Mouse (Mus musculus): Measurements from ENCODE around the gene D1Pas1. TPM values are rescaled to one million over a fixed set of nuclear protein-coding genes. Genes with fewer than 3 reads are reported as not detected.

The D1Pas1 gene
- polyA plus RNA-seq, 1 experiment from 2014 or later: not detected

DNA sequence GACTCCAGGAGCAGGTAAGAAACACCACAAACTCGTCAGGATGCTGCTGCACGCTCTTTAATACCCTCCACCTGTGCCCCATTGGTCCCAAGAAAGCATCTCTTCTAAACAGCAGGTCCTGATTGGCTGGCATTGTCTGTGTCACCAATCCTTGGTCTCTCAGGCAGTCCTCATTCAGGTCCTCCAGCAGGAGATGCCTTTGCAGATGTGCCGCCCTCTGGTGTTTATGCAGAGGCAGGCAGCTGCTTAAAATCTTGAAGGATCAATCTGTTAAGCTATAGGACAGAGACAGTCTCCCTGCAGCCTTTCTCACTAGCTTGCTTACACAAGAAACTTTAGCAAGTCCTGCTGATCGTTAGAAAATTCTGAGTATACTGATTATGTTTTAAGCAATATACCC is 7.8 kb upstream of the D1Pas1 start:
- no peak for ATAC-seq
- WGBS (ENCODE audit: insufficient replicate concordance): 27% methylated on average over 4 of the region's 4 CpGs
- no peak overlapping the region for H3K4me2 ChIP-seq
- H3K9me3 ChIP-seq (replicated peaks): no peaks in the 10 kb centered on the region
- no peaks in the 10 kb centered on the region for H3K27me3 ChIP-seq (replicated peaks)
- no peak overlapping the region for H3K27ac ChIP-seq
- H3K36me3 ChIP-seq: no peaks in the 10 kb centered on the region
- no peak overlapping the region for H3K9ac ChIP-seq
- H3K4me3 ChIP-seq: no peak overlapping the region
- H3K4me1 ChIP-seq: no peaks in the 10 kb centered on the region

- no peaks in the 10 kb centered on the region for H3K27me3 ChIP-seq (replicated peaks)
- no peaks in the 10 kb centered on the region for H3K36me3 ChIP-seq
- H3K4me3 ChIP-seq: no peak overlapping the region
- ATAC-seq: no peak
- H3K4me2 ChIP-seq: no peak overlapping the region
- no peak overlapping the region for H3K27ac ChIP-seq
- H3K9me3 ChIP-seq (replicated peaks): peaks cover 29% of the 10 kb centered on the region
- H3K9ac ChIP-seq: no peak overlapping the region
- no peaks in the 10 kb centered on the region for H3K4me1 ChIP-seq
- WGBS (ENCODE audit: insufficient replicate concordance): 50% methylated on average over 4 of the region's 4 CpGs
Observed at GRCm38 (mm10) chr1:186964143-186964875, 2.9 kb upstream of the D1Pas1 start.

GRCm38 (mm10) chr1:186967926-186968325 is 710 bp downstream of the D1Pas1 start:
- Histone ChIP-seq H3K9ac (no peak overlapping the region), H3K9me3 (replicated peaks) (peaks cover 30% of the 10 kb centered on the region), H3K4me3 (no peak overlapping the region), H3K27me3 (replicated peaks) (no peaks in the 10 kb centered on the region), H3K27ac (no peak overlapping the region), H3K4me1 (no peaks in the 10 kb centered on the region), H3K4me2 (no peak overlapping the region), H3K36me3 (no peaks in the 10 kb centered on the region)
- no peak for ATAC-seq
- WGBS (ENCODE audit: insufficient replicate concordance): 81% methylated on average over 34 of the region's 34 CpGs

- H3K4me1 ChIP-seq: no peaks in the 10 kb centered on the region
- no peaks in the 10 kb centered on the region for H3K36me3 ChIP-seq
- no peaks in the 10 kb centered on the region for H3K27me3 ChIP-seq (replicated peaks)
- H3K9me3 ChIP-seq (replicated peaks): no peaks in the 10 kb centered on the region
- no peak overlapping the region for H3K4me3 ChIP-seq
- no peak overlapping the region for H3K4me2 ChIP-seq
- ATAC-seq: no peak
- no peak overlapping the region for H3K27ac ChIP-seq
- 39% methylated on average over 4 of the region's 4 CpGs for WGBS (ENCODE audit: insufficient replicate concordance)
- no peak overlapping the region for H3K9ac ChIP-seq
Observed at GRCm38 (mm10) chr1:186976937-186977540, 9.8 kb downstream of the D1Pas1 start.

DNA sequence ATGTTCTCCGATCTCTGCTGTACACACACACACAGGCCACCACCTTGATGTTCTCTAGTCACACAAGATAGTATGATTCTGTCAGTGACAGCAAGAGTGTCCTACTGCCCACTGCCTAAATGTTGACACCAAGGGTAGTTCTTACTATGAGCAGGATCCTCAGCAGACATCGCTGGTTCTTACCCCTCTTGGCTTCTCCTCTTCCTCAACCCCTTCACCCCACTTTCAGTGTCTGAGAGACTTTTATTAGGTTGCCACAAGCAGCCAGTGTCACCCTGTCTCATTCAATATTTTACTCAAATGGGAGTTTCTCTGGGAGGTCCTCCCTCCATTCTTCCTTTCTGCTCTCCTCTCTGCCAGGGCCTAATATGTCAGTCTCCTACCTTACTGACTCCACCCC is 10.6 kb downstream of the D1Pas1 start:
- WGBS (ENCODE audit: insufficient replicate concordance): 63% methylated on average over 2 of the region's 2 CpGs

DNA sequence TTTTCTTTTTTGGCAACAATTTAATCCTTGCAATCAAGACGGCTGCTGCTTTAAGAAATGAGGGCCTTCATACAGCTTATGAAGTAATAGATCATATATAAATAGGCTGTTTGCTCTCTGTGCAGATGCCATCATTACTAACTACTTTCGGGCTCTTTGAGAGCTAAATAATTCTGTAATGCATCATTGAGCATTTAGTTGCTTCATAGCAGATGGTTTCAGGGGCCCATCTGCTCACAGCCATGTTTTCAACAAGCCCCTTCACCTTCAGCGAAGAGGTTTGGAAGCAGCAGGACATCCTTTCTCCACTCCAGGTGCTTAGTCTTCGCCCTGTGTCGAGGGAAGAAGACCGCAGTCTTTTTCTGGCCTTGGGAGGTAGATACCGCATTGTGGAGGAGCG is 12.2 kb downstream of the D1Pas1 start:
- Histone ChIP-seq H3K4me1 (no peaks in the 10 kb centered on the region), H3K27me3 (replicated peaks) (no peaks in the 10 kb centered on the region), H3K27ac (no peak overlapping the region), H3K9ac (no peak overlapping the region), H3K9me3 (replicated peaks) (no peaks in the 10 kb centered on the region), H3K4me2 (no peak overlapping the region), H3K36me3 (no peaks in the 10 kb centered on the region), H3K4me3 (no peak overlapping the region)
- WGBS (ENCODE audit: insufficient replicate concordance): 74% methylated on average over 8 of the region's 8 CpGs
- no peak for ATAC-seq

More for the DNA sequence above, 10.6 kb downstream of the D1Pas1 start:
- Histone ChIP-seq H3K4me2 (no peak overlapping the region), H3K9me3 (replicated peaks) (no peaks in the 10 kb centered on the region), H3K9ac (no peak overlapping the region), H3K36me3 (no peaks in the 10 kb centered on the region), H3K27ac (no peak overlapping the region), H3K4me1 (no peaks in the 10 kb centered on the region), H3K4me3 (no peak overlapping the region), H3K27me3 (replicated peaks) (no peaks in the 10 kb centered on the region)
- no peak for ATAC-seq

DNA sequence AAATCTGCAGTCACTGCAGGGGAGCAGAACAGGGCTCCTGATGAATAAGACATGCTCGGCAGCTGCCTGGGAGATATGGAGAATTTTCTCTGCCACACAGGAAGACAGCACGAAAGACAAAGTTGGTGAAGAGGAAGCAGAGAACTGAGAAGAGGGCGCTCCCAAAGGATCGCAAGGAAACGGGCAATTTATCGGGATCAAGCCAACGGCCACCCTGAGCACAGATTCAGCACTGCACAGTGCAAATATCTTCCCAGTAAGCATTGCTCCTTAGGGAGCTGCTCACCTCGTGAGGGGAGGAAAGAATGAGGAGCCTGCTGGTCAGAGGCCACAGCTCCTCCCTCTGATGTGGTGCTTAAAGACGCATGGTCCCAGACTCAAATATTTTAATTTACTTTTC is 13.3 kb downstream of the D1Pas1 start:
- Histone ChIP-seq H3K4me2 (no peak overlapping the region), H3K4me3 (no peak overlapping the region), H3K9me3 (replicated peaks) (no peaks in the 10 kb centered on the region), H3K27ac (no peak overlapping the region), H3K27me3 (replicated peaks) (no peaks in the 10 kb centered on the region), H3K36me3 (no peaks in the 10 kb centered on the region), H3K4me1 (no peaks in the 10 kb centered on the region), H3K9ac (no peak overlapping the region)
- WGBS (ENCODE audit: insufficient replicate concordance): 55% methylated on average over 9 of the region's 9 CpGs
- no peak for ATAC-seq

DNA sequence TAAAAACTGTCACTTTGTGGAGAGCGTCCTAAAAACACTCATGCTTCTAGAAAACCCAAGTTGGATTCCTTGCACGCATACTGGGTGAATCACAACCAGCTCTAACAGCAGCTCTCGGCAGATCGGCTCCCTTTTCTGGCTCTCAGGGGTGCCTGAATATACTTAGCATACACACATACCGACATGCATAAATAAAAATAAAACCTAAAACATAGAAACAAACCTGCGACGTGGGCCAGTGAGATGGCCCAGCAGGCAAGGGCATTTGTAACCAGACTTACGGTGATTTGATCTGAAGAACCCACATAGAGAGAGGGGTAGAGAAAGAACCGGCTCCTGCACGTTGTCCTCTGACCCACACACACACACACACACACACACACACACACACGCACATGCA is 17.9 kb downstream of the D1Pas1 start:
- no peaks in the 10 kb centered on the region for H3K27me3 ChIP-seq (replicated peaks)
- H3K4me2 ChIP-seq: no peak overlapping the region
- no peak overlapping the region for H3K27ac ChIP-seq
- no peaks in the 10 kb centered on the region for H3K4me1 ChIP-seq
- H3K36me3 ChIP-seq: no peaks in the 10 kb centered on the region
- H3K4me3 ChIP-seq: no peak overlapping the region
- H3K9me3 ChIP-seq (replicated peaks): no peaks in the 10 kb centered on the region
- H3K9ac ChIP-seq: no peak overlapping the region
- ATAC-seq: no peak
- 76% methylated on average over 11 of the region's 11 CpGs for WGBS (ENCODE audit: insufficient replicate concordance)

GRCm38 (mm10) chr1:186986086-186986485 is 18.9 kb downstream of the D1Pas1 start:
- no peak for ATAC-seq
- 74% methylated on average over 9 of the region's 9 CpGs for WGBS (ENCODE audit: insufficient replicate concordance)

DNA sequence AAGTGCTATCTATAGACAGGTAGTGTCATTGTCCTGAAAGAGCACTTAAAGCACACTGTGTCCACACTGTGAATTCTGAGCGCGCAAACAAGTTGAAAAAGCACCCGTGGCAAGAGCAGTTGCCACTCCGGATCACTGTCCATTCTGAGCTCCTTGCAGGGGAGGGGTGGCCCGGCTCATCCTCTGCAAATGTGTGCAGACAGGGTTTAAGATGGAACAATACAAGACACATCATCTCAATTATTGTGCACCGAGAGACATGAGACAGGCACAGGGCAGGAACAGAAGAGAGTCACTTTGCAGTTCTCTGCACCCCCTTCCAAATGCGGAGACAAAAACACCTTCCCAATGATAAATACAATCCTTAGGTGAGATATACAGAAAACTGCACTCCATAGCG is 19.3 kb downstream of the D1Pas1 start:
- Histone ChIP-seq H3K4me1 (no peaks in the 10 kb centered on the region), H3K27me3 (replicated peaks) (no peaks in the 10 kb centered on the region), H3K27ac (no peak overlapping the region), H3K9ac (no peak overlapping the region), H3K4me3 (no peak overlapping the region), H3K9me3 (replicated peaks) (no peaks in the 10 kb centered on the region), H3K4me2 (no peak overlapping the region), H3K36me3 (no peaks in the 10 kb centered on the region)
- 73% methylated on average over 8 of the region's 8 CpGs for whole genome bisulfite sequencing (ENCODE audit: insufficient replicate concordance)
- no peak for ATAC-seq

More at GRCm38 (mm10) chr1:186986086-186986485, 18.9 kb downstream of the D1Pas1 start:
- H3K9me3 ChIP-seq (replicated peaks): no peaks in the 10 kb centered on the region
- H3K4me2 ChIP-seq: no peak overlapping the region
- H3K27me3 ChIP-seq (replicated peaks): no peaks in the 10 kb centered on the region
- H3K36me3 ChIP-seq: no peaks in the 10 kb centered on the region
- H3K27ac ChIP-seq: no peak overlapping the region
- H3K4me3 ChIP-seq: no peak overlapping the region
- H3K9ac ChIP-seq: no peak overlapping the region
- H3K4me1 ChIP-seq: no peaks in the 10 kb centered on the region

- WGBS (ENCODE audit: insufficient replicate concordance): 80% methylated on average over 9 of the region's 9 CpGs
- H3K4me2 ChIP-seq: no peak overlapping the region
Observed at GRCm38 (mm10) chr1:186988281-186988682, 21.1 kb downstream of the D1Pas1 start.

GRCm38 (mm10) chr1:186988822-186989221 is 21.6 kb downstream of the D1Pas1 start:
- 0 out of 2 replicates have a peak, but pooled peaks cover 3% of the 10 kb centered on the region for H3K9me3 ChIP-seq (replicated peaks)
- H3K4me3 ChIP-seq: no peak overlapping the region
- no peaks in the 10 kb centered on the region for H3K36me3 ChIP-seq
- H3K27ac ChIP-seq: no peak overlapping the region
- 63% methylated on average over 4 of the region's 4 CpGs for WGBS (ENCODE audit: insufficient replicate concordance)
- H3K4me1 ChIP-seq: no peaks in the 10 kb centered on the region
- no peak overlapping the region for H3K4me2 ChIP-seq
- ATAC-seq: no peak
- no peaks in the 10 kb centered on the region for H3K27me3 ChIP-seq (replicated peaks)
- H3K9ac ChIP-seq: no peak overlapping the region

More at GRCm38 (mm10) chr1:186988281-186988682, 21.1 kb downstream of the D1Pas1 start:
- ATAC-seq: no peak
- H3K9me3 ChIP-seq (replicated peaks): 0 out of 2 replicates have a peak, but pooled peaks cover 3% of the 10 kb centered on the region
- H3K27ac ChIP-seq: no peak overlapping the region
- no peaks in the 10 kb centered on the region for H3K4me1 ChIP-seq
- H3K4me3 ChIP-seq: no peak overlapping the region
- no peak overlapping the region for H3K9ac ChIP-seq
- H3K27me3 ChIP-seq (replicated peaks): no peaks in the 10 kb centered on the region
- H3K36me3 ChIP-seq: no peaks in the 10 kb centered on the region

All from liver, embryonic 12.5 days (tissue).